Mouse (Mus musculus) embryo, embryonic 9.5 days (tissue): ENCODE results near the gene Fam71b.
"Not testable (repeated sequence)": the region's sequence is repeated elsewhere in the genome, so short reads cannot be mapped to it uniquely, and the experiment has no call there.

Source experiments
- DNase-seq: peaks from one replicate; pipeline ENCODE4 v3.0.0-alpha.2; 2017; ENCODE audit errors: extremely low spot score

The Fam71b gene

DNA sequence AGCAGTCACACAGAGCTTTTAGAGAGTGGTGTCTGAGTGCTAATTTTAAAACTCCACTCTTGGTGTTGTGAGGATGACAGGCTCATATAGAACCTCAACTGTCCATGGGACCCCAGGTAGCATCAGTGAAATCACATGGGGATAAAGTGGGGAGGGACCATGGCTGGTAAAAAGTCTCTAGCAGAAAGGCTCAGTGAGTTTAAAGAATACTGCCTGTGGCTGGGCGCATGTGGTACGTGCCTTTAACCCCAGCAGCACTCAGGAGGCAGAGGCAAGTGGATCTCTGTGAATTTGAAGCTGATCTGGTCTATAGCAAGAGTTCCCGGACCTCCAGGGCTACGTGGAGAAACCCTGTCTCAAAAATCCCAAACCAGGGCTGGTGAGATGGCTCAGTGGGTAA is 13.9 kb upstream of the Fam71b start:
- DNase-seq = no peak

DNA sequence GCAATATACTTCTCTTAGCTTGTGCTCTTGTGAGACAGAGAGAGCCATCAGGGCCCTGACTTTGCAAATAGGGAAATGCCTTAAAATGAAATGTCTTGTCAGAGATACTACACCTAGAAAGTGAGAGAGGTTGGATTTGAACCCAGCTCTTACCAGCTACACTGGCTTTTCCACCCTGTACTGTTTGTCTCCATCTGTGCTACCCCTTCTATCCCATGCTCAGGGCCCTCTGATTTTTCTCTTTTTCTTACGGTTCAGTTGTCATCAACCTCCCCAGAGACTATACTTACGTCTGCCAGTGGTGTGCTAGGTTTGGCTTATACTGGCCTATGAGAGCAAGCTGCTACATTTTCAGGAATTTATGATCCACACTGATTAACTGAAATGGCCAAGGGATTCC is 11.4 kb upstream of the Fam71b start:
- no peak for DNase-seq

DNA sequence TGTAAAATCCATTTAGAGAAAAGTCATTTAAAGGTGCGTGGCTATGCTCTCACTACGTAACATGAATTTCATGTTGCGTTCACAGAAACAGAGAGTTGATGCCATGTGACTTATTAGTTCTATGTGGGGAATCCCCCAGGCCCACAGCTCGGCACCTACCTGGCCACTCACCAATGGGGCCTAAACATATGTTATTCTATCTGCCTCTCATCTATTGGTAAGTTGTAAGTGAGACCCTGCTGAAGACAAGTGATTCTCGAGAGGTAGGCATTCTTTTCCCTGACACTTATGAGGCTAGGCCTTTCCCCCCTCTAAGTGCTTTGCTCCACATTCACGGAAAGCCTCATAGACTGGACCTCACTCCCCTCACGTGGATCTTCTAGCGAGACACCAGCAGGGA is 9.8 kb upstream of the Fam71b start:
- DNase-seq = no peak

DNA sequence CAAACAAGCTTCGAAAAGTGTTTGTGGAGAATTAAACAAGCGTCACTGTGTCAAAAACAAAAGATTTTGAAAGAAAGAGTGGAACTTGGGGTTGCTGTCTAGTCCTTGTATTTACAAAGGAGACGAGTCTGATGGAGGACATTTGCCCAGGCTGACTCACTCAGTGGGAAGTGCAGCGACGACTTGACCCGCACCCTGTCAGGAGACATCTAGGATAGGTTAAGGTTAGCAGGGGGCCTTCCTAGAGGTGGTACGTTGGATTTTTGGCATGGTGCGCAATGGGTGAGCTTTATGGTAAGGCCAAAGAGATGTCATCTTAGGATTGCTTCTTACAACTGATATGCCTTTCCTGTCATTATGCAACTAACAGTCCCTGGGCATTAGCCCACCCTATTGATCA is 9.3 kb upstream of the Fam71b start:
- DNase-seq = no peak

DNA sequence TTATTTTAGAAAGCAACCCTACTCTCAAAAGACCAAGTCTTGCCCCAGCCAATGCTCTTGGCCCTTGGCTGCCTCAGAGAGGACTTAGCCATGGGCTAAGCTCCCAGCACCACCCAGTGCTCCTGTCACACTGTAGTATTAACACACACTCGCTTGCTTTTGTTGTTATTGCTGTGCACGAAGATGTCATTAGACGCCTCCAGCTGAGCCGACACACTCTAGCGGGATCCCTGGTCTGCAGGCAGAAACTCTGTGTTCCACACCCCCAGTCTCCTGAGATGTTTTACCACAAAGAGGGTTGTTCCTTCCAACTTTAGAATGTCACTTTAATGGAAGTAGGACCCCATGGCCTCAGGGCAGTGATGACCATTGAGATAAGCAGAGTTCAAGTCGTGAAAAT is 7.9 kb upstream of the Fam71b start:
- no peak for DNase-seq

DNA sequence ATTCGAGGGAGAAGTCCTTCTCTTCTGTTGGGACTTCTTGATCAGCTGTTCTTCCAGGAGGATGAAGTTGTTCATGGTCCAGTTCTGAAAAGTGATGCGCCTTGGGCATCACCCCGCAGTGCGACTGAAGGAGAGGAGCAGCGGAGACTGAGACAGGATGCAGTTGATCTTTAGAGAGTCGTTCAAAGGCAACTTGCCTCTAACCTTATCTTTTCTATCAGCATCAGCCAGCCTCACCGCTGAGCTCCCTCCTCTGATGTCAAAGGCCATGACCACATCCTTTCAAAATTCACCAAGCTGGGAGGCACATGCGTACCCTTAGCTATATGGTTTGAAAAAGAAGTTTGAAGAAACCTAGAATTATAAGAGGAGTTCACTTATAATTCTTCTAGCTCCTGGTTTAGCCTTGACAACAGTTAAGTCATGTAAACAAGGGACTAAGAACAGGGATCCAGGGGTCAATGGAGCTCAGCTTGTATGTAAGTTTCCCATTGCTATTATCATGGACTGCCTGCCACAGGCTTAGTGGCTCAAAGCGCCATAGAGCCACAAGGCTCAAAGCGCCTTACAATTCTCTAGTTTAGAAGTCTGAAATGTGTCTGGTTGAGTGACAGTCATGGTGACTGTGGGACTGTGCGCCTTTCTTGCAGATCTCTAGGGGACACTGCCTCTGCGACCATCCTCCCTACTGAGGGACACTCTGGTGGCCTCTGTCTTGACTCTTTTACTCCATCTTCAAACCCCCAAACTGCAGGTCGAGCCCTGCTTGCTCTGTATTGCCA is 6.8 kb upstream of the Fam71b start, which contains the start of gene Itk:
TSS of gene Itk (minus strand) at position 180 of the 782 bp plus-strand sequence.
- no peak for DNase-seq

DNA sequence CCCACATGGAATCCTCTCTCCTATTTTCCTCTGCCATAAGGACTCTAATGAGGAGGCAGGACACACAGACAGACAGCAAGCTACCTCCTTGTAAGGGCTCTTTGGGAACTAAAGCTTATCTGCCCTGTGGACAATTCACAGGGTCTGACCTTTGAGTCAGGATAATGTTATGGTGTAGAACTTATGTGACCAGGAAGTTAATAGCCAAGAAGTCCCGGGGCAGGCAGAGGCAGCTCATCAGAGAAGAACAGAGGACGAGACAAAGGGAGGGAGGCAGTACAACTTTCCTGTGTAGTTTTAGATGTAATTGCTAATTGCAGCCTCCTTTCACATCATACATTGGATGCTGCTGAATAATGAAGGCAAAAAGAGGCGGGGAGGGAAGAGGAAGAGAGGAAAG is 5.7 kb upstream of the Fam71b start:
- no peak for DNase-seq

DNA sequence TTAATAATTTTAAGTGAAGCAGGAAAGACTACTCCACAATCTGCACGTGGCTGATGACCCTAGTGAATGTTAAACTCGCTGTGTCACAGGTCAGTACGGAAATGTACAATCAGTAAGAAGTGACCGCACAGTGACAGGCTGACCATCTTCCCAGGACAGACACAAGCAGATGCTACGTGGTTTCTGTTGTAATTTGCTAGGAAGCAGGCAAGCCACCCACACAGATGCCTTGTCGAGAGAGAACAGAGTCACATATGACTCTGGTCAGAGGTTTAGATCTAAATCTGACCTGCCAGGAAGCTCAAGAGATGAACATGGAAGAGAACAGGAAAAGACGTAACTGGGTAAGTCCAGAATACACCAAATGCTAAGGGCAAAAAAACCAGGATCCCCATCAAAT is 3.5 kb upstream of the Fam71b start:
- DNase-seq = no peak

DNA sequence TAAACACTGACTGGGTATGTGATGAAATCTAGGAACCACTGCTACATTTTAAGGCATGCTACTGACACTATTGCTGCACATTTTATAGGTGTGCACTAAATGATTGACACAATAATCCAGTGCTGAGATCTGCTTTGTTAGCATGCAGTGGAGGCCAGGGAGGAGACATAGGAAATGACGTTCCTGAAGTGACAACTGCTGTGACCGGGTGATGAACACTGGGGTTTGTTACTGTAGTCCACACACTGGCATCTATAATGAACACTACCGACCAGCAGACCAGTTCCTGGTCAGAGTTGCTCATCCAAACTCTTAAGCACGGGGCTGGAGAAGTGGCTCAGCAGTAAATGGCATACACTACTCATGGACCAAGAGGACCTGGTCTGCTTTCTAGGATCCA is 2.9 kb upstream of the Fam71b start:
- DNase-seq = no peak

DNA sequence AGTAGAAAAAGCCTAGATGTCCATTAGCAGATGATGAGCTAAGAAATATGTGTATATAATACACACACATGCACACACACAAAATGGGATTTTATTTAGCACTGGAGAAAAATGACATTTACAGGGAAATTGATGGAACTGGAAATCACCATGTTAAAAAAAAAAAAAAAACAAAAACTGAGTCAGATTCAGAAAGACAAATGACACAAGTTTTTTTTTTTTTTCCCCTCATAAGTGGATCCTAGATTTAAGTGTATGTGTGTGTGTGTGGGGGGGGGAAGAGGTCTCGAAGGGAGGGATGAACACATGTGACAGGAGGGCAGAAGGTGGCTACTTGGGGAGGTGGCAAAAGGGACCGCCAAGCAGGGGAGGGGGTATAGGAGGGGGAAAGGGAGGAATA is 1.3 kb upstream of the Fam71b start:
- DNase-seq = no peak

DNA sequence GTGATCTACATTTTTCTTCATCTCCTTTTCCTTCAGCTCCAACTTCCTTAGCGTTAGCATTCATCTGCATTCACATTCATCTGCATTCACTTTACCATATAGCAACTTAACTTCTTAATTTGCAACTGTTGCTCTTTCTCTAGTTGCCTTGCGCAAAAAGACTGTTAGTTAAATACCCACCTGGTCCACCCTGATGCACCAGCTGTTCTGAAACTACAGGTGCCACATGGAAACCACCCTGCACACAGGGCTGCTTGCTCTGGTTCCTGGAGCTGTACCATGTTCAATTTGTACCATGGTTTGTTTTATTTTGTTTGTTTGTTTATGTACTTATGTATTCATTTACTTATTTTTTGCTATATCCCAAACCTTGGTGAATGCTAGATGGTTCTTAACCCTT is 661 bp upstream of the Fam71b start:
- DNase-seq = no peak

DNA sequence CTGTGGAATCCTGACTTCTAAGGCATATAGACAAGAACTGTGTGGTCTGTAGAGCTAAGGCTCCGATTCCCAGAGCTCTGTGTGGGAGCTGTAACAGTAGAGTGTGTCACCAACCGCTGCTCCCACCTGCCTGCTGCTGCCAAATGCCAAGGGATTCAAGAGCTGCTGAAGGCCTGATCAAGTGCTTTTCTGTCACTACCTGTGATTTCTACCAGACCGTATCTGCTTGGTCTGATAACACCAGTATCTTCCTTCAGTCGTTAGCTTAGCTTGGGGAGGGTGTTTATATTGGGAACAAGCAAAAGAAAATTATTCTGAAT is 461 bp downstream of the Fam71b start:
- DNase-seq = no peak

DNA sequence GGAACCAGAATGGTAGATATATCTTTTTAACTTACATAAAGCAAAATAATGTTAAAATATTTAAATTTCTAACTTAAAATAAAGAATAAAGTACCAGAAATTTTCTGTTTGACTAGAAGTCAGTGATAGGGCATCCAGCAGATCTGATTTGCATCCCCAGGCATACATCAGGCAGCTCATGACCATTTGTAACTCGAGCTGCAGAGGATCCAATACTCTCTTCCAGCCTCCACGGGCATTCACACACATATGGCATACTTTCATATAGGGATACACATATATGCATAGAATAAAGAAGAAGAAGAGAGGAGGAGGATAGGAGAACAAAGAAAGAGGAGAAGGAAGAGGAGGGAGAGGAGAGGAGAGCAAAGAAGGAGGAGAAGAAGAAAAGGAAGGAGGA is 1.5 kb downstream of the Fam71b start:
- DNase-seq = no peak

DNA sequence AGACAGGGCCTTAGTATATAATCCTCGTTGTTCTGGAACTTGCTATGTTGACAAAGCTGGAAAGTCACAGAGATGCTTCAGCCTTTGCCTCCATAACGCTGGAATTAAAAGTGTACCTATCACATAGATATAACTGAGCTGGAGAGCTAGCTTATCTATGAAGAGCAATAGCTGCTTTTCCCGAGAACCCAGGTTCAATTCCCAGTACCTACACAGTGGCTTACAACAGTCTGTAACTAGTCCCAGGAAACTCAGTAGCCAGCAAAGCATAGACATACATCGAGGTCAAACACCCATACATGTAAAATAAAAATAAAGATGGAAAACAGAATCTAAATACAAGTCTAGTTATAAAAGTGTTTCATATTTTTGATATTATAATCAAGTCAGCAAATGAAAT is 2.1 kb downstream of the Fam71b start:
- DNase-seq = no peak

DNA sequence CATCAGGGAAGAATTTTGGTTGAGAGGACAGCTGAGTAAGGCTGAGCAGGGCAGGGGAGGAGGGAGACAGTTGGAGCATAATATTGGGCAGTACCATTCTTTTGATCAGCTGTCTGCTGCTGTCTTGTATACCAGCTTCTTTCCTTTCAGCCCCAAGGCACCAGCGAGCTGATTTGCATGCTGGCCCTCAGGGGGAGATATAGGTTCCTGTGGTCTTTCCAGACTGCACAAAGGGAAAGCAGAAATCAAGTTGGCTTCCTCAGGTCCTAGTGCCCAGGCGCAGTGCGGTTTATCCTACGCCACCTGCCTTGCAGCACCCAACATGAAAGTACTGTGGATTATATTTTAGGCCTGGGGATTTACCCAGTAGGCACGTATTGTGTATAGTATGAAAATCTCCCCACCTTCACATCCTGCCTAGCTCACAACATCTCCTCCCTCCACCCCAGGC is 2.6 kb downstream of the Fam71b start:
- no peak for DNase-seq

DNA sequence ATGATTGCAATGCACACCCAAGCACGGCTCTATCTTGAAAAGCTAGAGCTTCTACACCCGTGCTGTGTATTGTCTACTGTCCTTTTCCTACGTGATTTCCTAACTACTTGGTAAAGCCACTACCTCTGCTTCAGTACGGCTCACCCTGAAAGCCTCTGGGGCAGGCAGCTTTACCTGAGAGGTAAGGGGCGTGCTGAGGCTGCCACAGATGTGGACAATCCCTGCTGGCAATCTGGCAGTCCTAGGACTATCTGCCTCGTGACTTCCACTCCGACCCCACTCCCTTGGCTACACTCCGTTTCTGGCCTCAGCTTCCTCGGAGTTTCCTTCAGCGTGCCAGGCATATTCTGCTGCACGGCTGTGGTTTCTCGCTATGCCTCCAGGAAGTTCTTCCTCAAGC is 5.2 kb downstream of the Fam71b start:
- DNase-seq = no peak

DNA sequence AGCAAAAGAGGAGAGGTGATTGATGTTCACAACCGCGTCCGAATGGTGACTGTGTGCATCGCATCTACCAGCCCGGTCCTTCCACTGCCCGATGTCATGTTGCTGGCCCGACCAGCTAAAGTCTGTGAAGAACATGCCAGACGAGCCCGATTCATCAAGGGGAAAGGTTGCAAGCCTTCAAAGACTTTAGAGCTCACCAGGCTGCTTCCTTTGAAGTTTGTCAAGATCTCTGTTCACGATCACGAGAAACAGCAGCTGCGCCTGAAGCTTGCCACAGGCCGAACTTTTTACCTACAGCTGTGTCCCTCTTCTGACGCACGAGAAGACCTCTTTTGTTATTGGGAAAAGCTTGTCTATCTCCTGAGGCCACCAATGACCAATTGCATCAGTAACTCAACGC is 8.6 kb downstream of the Fam71b start:
- no peak for DNase-seq

DNA sequence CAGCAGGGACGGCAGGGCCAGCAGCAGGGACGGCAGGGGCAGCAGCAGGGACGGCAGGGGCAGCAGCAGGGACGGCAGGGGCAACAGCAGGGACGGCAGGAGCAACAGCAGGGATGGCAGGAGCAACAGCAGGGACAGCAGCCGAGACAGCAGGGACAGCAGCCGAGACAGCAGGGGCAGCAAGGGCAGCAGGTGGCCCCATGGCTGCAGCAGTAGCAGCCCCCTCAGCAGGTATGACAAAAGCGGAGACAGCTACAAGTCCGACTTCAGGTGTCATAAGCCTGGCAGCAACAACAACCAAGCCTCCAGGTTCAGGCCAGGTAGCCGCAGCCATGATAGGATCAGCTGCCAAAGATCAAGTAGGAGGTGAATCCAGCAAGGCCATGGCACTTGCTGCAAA is 10.4 kb downstream of the Fam71b start:
- no peak for DNase-seq

DNA sequence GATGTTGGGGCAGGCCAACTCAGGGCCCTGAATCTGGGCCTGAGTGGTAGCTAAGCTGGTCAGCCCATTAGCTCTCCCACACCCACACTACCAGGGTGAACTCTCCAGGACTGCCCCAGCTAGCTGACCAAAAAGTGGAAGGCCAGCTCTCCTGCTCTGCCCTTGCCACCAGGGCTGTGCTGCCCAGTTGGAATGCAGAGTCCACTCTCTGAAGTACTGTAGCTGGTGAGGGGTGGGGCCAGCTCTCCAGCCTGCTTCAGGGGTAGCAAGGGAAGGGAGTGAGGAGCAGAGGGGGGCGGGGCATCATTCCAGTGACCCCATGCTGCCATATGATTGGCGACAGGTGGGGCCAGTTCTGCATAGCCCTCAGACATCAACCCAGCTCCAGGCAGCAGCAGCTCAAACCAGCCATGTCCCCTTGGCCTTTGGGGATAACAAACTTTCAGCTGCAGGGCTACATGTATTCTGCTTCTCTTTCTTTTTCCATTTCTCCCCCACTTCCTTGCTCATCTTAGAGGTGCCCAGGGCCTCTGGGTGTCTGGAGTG is 13.7 kb downstream of the Fam71b start:
- DNase-seq = no peak

DNA sequence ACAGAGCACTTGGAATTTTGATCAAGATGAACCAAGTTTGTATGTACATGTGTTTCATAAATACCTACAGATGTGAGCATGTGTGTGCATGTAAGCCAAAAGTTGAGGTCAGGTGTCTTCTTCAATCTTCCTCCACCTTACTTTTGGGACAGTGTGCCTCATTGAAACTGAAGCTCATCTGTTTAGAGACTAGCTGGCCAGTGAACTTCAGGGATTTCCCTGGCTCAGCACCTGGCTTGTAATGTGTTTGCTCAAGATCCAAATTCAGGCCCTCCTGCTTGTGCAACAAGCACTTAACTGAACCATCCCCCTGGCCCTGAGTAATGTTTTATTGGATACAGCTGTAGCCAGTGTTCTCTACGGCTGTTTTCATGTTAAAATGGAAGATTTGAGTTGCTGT is 22.1 kb downstream of the Fam71b start:
- no peak for DNase-seq

DNA sequence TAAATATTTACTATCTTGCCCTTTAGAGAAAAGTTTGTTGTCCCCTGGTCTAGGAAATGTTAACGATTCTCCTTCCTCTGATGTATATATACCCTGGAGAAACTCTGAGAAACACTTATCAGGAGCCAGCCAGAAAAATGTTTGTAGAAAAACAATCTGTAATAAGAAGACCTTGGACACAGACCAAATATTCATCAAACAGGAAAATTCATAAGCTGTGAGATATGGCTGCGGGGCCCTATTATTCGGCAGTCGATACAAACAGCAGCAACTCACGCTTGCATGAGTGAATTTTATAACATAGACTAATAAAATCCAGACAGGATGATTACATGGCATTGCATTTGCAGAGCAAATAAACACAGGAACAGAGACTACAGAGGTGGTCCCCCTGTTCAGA is 22.5 kb downstream of the Fam71b start:
- no peak for DNase-seq

DNA sequence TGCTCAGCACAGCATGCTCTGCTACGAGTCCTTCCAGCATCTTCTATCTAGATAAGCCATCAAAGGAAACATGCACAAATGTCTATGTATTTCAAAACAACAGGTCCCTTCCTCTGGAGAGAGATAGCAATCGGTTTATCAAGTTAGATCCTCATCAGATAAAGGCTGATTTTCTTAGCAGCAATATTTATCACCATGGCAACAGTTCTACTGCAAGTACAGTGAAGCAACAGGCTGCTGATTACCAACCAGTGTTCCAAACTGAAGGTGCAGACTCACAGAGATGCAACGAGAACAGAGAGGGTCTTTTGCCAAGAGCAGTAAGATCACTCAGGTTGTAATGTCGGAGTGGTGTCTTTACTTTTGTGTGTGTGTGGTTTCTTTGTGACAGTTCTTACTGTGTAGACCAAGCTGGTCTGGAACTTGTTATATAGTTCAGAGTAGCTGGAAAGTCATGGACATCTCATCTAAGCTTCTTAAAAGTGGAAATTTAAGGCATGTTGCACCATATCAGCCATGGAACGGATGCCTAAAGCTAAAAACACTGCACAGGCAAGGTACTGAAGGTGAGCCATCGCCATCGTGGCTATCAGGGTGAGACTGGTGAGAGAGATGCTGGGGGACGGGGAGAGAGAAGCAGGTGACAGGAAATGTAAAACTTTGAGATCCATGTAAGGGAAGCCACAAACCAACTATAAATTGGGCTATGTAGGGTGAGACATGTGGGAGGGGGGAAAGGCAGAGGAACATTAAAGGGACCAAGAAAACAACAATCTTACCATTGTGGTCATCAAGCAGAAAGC is 24.9 kb downstream of the Fam71b start:
- no peak for DNase-seq

DNA sequence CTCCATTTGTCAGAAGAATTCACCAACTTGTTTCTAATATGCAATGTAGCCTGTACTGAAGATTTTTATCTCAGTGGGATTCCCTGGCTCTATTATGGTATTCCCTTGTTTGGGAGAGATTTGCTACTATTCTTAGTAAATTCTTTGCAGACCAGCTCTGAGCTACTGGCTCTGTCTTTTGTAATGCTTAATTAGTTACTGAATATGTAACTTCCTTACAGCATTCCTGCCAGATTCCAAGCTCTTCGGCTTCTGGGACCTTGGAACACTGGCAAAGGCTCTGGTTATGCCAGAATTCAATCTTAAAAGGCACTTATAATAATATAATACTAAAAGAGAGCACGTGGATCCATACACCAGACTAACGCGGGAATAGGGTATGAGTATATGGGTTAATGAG is 31.8 kb downstream of the Fam71b start:
- not testable (repeated sequence) for DNase-seq
